Mouse (Mus musculus) spleen, adult 2 months (tissue): ENCODE measurements around the gene Rhbdl1. TPM values are rescaled to one million over a fixed set of nuclear protein-coding genes. Genes with fewer than 3 reads are reported as not detected.

Experiments used
- DNase-seq, 2 experiments: peaks; one replicate each; pipeline versions ENCODE4 v3.0.0 to v3.0.0-alpha.2; 2012 to 2021; ENCODE audit warnings: low spot score in 2 of 2, low read depth in 1 of 2
- H3K27ac ChIP-seq: fragments of 200-500 bp; 2 replicates; pipeline ENCODE4 v1.5.1; 2012; ENCODE audit warnings: low read length, inconsistent platforms; ENCODE audit not compliant: insufficient read depth
- H3K27me3 ChIP-seq: fragments of 200-500 bp; 2 replicates; pipeline ENCODE4 v1.6.1; 2012; ENCODE audit warnings: mild to moderate bottlenecking, moderate library complexity, low read length, inconsistent platforms; ENCODE audit not compliant: control insufficient read depth, insufficient read depth
- H3K36me3 ChIP-seq: fragments of 200-500 bp; 2 replicates; pipeline ENCODE4 v1.6.1; 2012; ENCODE audit warnings: mild to moderate bottlenecking, low read length, inconsistent platforms; ENCODE audit not compliant: control insufficient read depth, insufficient read depth
- H3K4me1 ChIP-seq: fragments of 200-500 bp; 2 replicates; pipeline ENCODE4 v1.6.1; 2011; ENCODE audit warnings: inconsistent platforms; ENCODE audit not compliant: control insufficient read depth, insufficient read depth, insufficient read length
- H3K4me3 ChIP-seq: fragments of 200-500 bp; 2 replicates; pipeline ENCODE4 v1.5.1; 2011; ENCODE audit warnings: mild to moderate bottlenecking, inconsistent platforms; ENCODE audit not compliant: insufficient read depth, insufficient read length; ENCODE audit errors: extremely low read depth
- CTCF ChIP-seq: fragments of 200-500 bp; IDR thresholded peaks from 2 replicates; pipeline ENCODE4 v1.5.1; 2011; ENCODE audit warnings: mild to moderate bottlenecking, inconsistent platforms; ENCODE audit not compliant: insufficient read depth, insufficient read length, insufficient replicate concordance; ENCODE audit errors: extremely low read depth
- POLR2A ChIP-seq: fragments of 200-500 bp; IDR thresholded peaks from 2 replicates; pipeline ENCODE4 v1.6.1; 2011; ENCODE audit warnings: low read depth, low read length, inconsistent platforms
- whole genome bisulfite sequencing: fragments of 180-500 bp; shearing (Covaris S2); methylation state at CpG from one replicate; pipeline ENCODE4 v1.1.7; 2018; 5-methylcytosine and 5-hydroxymethylcytosine counted together
- polyA plus RNA-seq: library from polyadenylated mRNA; depleted of rRNA; stranded (reverse); fragments of >200 nt; gene quantifications from 2 replicates; pipeline ENCODE4 v1.2.3, GENCODE M21; 2012

Gene Rhbdl1
- polyA plus RNA-seq, 1 experiment: 5.5 TPM

- H3K4me3 ChIP-seq: no peak overlapping the region
- H3K4me1 ChIP-seq: peaks cover 28% of the 10 kb centered on the region
- no peaks in the 10 kb centered on the region for H3K27me3 ChIP-seq
- H3K27ac ChIP-seq: no peak overlapping the region
- 96% methylated on average over 13 of the region's 13 CpGs for WGBS
- peaks cover 16% of the 10 kb centered on the region for H3K36me3 ChIP-seq
- no peak for TF ChIP-seq CTCF
- no peak for DNase-seq
These were observed 10.1 kb downstream of the Rhbdl1 start for GRCm38 (mm10) chr17:25827011-25827410.

GRCm38 (mm10) chr17:25825984-25826570 lies 11.0 kb downstream of the Rhbdl1 start:
- TF ChIP-seq CTCF (no peak), POLR2A (no peak)
- WGBS: 96% methylated on average over 27 of the region's 27 CpGs
- H3K4me1 ChIP-seq: peaks cover 21% of the 10 kb centered on the region
- no peak overlapping the region for H3K27ac ChIP-seq
- no peak overlapping the region for H3K4me3 ChIP-seq
- DNase-seq: no peak
- peaks cover 11% of the 10 kb centered on the region for H3K36me3 ChIP-seq
- no peaks in the 10 kb centered on the region for H3K27me3 ChIP-seq

- Histone ChIP-seq H3K36me3 (peaks cover 4% of the 10 kb centered on the region; the same call in 1 of the 2 replicates), H3K27me3 (no peaks in the 10 kb centered on the region; the same call in 1 of the 2 replicates), H3K4me1 (peaks cover 21% of the 10 kb centered on the region), H3K4me3 (no peak overlapping the region), H3K27ac (no peak overlapping the region)
- DNase-seq: no peak
- TF ChIP-seq POLR2A (no peak), CTCF (no peak)
- 90% methylated on average over 6 of the region's 6 CpGs for WGBS
These were observed 11.8 kb downstream of the Rhbdl1 start for GRCm38 (mm10) chr17:25825311-25825710.

- H3K27me3 ChIP-seq: no peaks in the 10 kb centered on the region; the same call in 1 of the 2 replicates
- peaks cover 4% of the 10 kb centered on the region; the same call in 1 of the 2 replicates for H3K36me3 ChIP-seq
- DNase-seq: no peak
- peaks cover 20% of the 10 kb centered on the region for H3K4me1 ChIP-seq
- H3K4me3 ChIP-seq: no peak overlapping the region
- no peak overlapping the region for H3K27ac ChIP-seq
- WGBS: 79% methylated on average over 17 of the region's 17 CpGs
- no peak for TF ChIP-seq CTCF
- no peak for TF ChIP-seq POLR2A
These were observed 12.5 kb downstream of the Rhbdl1 start for GRCm38 (mm10) chr17:25824362-25825142.

- DNase-seq: peak; percentile 69 to 86
- peak within 1 kb of the TSS; percentile 85 for H3K4me3 ChIP-seq
- H3K27me3 ChIP-seq: peaks cover 3% of the 10 kb centered on the region
- peaks cover 4% of the 10 kb centered on the region; the same call in 1 of the 2 replicates for H3K36me3 ChIP-seq
- peaks cover 14% of the 10 kb centered on the region for H3K4me1 ChIP-seq
- H3K27ac ChIP-seq: peak within 1 kb of the TSS; percentile 50
- TF ChIP-seq CTCF (no peak), POLR2A (peak; percentile 60; the same call in 1 of the 2 replicates)
- under 1% methylated on average over 18 of the region's 18 CpGs for WGBS
These were observed 13.6 kb downstream of the Rhbdl1 start, which contains the start of gene Wdr24 for GRCm38 (mm10) chr17:25823452-25823851. Gene Wdr24 (plus strand): TSS chr17:25823627.

GRCm38 (mm10) chr17:25818851-25819780 lies 18.0 kb downstream of the Rhbdl1 start:
- DNase-seq: no peak
- H3K27me3 ChIP-seq: peaks cover 3% of the 10 kb centered on the region
- peaks cover 5% of the 10 kb centered on the region for H3K4me1 ChIP-seq
- 11% methylated on average over 46 of the region's 46 CpGs for WGBS
- no peak overlapping the region for H3K4me3 ChIP-seq
- TF ChIP-seq CTCF (no peak), POLR2A (no peak)
- H3K27ac ChIP-seq: no peak overlapping the region
- no peaks in the 10 kb centered on the region for H3K36me3 ChIP-seq
